Mouse (Mus musculus): ENCODE data around the gene Tbc1d16. TPM values are rescaled to one million over a fixed set of nuclear protein-coding genes. Genes with fewer than 3 reads are reported as not detected.
"Not testable (repeated sequence)": the region's sequence is repeated elsewhere in the genome, so short reads cannot be mapped to it uniquely, and the experiment has no call there.

The Tbc1d16 gene
- total RNA-seq (2021) = 10 to 100 TPM; 25.2 to 34.6 TPM
- long read RNA-seq, experiment 1, full-length matches to known transcripts = 1 of 5 reads
- long read RNA-seq, experiment 1, partial matches to known transcripts = 0 of 5 reads
- long read RNA-seq, experiment 1, other reads (novel, unspliced or antisense) = 4 of 5 reads
- long read RNA-seq, experiment 2, partial matches to known transcripts = 1 of 10 reads
- long read RNA-seq, experiment 2, other reads (novel, unspliced or antisense) = 8 of 10 reads

GRCm38 (mm10) chr11:119228091-119228781 is at the start of gene Tbc1d16, which contains the start of gene Ccdc40:
Tbc1d16 (minus strand) TSS chr11:119228499.
Ccdc40 (plus strand) TSS chr11:119228572.
- intact Hi-C loops (cut with DNase I) = no loop called here
- TF ChIP-seq CTCF (IDR thresholded peaks at IDR 0.05) = no peak
- H3K4me3 ChIP-seq = peak within 1 kb of the TSS; percentile 83
- DNase-seq (ENCODE audit: extremely low spot score in 1 of 2, low spot score in 2 of 2) = peak; percentile 64 to 68
- H3K27ac ChIP-seq = peak within 1 kb of the TSS; percentile 84

- peak; percentile 38 for TF ChIP-seq CTCF (IDR thresholded peaks at IDR 0.05)
- Histone ChIP-seq H3K4me3 (no peak overlapping the region), H3K27ac (no peak overlapping the region)
- intact Hi-C loops (cut with DNase I) = no loop called here
- no peak for DNase-seq (ENCODE audit: extremely low spot score in 1 of 2, low spot score in 2 of 2)
Measured at GRCm38 (mm10) chr11:119273186-119273930, 45.1 kb upstream of the Tbc1d16 start.

DNA sequence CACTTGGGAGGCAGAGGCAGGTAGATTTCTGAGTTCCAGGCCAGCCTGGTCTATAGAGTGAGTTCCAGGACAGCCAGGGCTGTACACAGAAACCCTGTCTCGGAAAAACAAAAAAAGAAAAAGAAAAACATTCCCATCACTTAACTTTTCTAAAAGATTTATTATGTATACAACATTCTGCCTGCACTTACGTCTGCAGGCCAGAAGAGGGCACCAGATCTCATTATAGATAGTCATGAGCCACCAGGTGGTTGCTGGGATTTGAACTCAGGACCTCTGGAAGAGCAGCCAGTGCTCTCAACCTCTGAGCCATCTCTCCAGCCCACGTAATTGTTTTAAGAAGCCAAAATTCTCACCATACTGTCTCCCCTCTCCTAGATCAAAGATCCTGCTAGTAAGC is 44.2 kb upstream of the Tbc1d16 start:
- intact Hi-C loops (cut with DNase I); H3K27ac ChIP-seq; DNase-seq (ENCODE audit: extremely low spot score in 1 of 2, low spot score in 2 of 2); H3K4me3 ChIP-seq: not testable (repeated sequence)
- TF ChIP-seq CTCF (IDR thresholded peaks at IDR 0.05) = peak; percentile 59

DNA sequence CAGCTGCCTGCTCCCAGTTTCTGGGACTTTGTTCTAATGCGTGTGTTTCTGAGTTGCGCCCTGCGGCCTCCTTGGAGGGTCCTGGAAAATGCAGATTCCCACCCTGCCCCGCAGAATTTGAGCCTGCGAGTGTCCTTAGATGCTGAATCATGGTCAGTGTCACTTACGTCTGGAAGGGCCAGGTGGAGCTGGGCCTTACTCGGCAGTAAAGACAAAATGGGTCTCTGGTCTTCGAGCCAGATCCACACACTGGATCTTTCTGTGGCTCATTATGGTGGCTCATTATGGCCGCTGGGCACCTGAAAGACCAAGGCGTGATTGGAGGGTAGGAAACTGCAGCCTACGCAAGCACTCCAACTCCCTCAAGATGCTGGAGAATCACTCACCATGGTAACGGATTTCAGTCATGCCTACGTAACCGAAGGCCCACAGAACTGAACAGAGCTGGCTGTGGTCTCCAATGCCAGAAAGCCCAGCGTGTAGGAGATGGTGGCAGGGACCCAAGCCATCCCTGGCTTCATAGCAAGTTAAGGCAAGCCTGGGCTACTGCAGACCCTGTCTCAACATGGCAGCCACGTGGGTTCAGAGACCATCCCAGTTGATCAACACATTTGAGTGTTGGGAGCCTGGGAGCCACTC is 40.4 kb upstream of the Tbc1d16 start:
- peak; percentile 51 to 63 for DNase-seq (ENCODE audit: extremely low spot score in 1 of 2, low spot score in 2 of 2)
- TF ChIP-seq CTCF (IDR thresholded peaks at IDR 0.05) = no peak
- H3K27ac ChIP-seq = peak overlapping the region; percentile 97
- H3K4me3 ChIP-seq = peak overlapping the region; percentile 85
- intact Hi-C loops (cut with DNase I) = loop anchor here (1.0 to 5.0 kb wide), 2 partner anchors 32 to 216 kb away; partner anchors contain the start of gene Eif4a3

DNA sequence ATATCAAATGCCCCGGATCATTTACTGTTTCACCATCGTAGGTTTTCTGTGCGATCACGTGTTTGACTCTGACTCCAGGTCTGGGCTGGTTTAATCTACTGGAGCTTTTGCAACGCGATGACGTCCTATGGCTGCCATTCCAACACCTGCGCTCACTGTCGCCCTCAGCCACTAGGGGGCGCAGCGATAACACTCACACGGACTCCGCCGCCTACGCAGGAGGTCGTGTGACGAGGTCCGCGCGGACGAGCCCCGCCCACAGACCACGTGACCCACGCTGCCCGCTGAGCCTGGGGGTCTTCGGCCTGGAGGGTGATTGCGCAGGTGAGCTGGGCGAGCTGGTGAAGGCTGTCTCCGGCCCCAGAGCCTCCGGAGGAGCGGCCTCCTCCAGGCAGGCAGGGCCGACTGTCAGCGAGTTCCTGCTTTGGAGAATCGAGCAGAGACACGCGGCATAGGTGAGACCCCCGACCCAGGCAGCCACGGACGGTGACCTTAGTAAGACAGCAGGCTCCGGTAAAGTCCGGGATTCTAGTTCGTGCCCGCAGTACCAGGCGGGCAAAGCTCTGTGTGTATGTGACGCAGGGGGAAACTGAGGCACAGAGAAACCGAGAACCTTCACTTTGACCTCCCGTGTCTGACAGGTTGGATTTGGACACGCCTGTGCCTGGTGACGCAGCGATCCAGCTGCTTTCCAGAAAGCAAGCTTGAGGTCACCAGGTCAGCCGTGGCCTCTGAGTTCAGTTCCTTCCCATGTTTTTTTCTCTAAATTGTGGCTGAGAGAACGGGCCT is 39.7 kb upstream of the Tbc1d16 start, which contains the start of gene Gaa:
Gene Gaa, plus strand, starts transcription at position 120 of the 789 bp plus-strand sequence.
- intact Hi-C loops (cut with DNase I) = loop anchor here (1.0 to 5.0 kb wide), 2 partner anchors 32 to 216 kb away; partner anchors contain the start of gene Eif4a3
- H3K27ac ChIP-seq = peak within 1 kb of the TSS; percentile 97
- peak within 1 kb of the TSS; percentile 85 for H3K4me3 ChIP-seq
- peak; percentile 100 for TF ChIP-seq CTCF (IDR thresholded peaks at IDR 0.05)
- peak; percentile 95 to 96 for DNase-seq (ENCODE audit: extremely low spot score in 1 of 2, low spot score in 2 of 2)

- Histone ChIP-seq H3K27ac (peak overlapping the region; percentile 97), H3K4me3 (no peak overlapping the region)
- TF ChIP-seq CTCF (IDR thresholded peaks at IDR 0.05) = no peak
- peak in 1 of 2 experiments; percentile 38 for DNase-seq (ENCODE audit: extremely low spot score in 1 of 2, low spot score in 2 of 2)
- intact Hi-C loops (cut with DNase I) = loop anchor here (5.0 kb wide), 1 partner anchor 215 kb away; no protein-coding TSS in a partner anchor
Measured at GRCm38 (mm10) chr11:119267241-119267674, 39.0 kb upstream of the Tbc1d16 start.

GRCm38 (mm10) chr11:119265811-119266210 is 37.5 kb upstream of the Tbc1d16 start:
- no peak for TF ChIP-seq CTCF (IDR thresholded peaks at IDR 0.05)
- Histone ChIP-seq H3K4me3 (no peak overlapping the region), H3K27ac (no peak overlapping the region)
- DNase-seq (ENCODE audit: extremely low spot score in 1 of 2, low spot score in 2 of 2) = no peak
- intact Hi-C loops (cut with DNase I) = loop anchor here (5.0 kb wide), 1 partner anchor 214 kb away; no protein-coding TSS in a partner anchor

- DNase-seq (ENCODE audit: extremely low spot score in 1 of 2, low spot score in 2 of 2) = no peak
- intact Hi-C loops (cut with DNase I) = no loop called here
- H3K27ac ChIP-seq = no peak overlapping the region
- H3K4me3 ChIP-seq = no peak overlapping the region
- TF ChIP-seq CTCF (IDR thresholded peaks at IDR 0.05) = no peak
Measured at GRCm38 (mm10) chr11:119264413-119264812, 36.1 kb upstream of the Tbc1d16 start.

GRCm38 (mm10) chr11:119259977-119260376 is 31.7 kb upstream of the Tbc1d16 start:
- no peak for TF ChIP-seq CTCF (IDR thresholded peaks at IDR 0.05)
- no peak for DNase-seq (ENCODE audit: extremely low spot score in 1 of 2, low spot score in 2 of 2)

DNA sequence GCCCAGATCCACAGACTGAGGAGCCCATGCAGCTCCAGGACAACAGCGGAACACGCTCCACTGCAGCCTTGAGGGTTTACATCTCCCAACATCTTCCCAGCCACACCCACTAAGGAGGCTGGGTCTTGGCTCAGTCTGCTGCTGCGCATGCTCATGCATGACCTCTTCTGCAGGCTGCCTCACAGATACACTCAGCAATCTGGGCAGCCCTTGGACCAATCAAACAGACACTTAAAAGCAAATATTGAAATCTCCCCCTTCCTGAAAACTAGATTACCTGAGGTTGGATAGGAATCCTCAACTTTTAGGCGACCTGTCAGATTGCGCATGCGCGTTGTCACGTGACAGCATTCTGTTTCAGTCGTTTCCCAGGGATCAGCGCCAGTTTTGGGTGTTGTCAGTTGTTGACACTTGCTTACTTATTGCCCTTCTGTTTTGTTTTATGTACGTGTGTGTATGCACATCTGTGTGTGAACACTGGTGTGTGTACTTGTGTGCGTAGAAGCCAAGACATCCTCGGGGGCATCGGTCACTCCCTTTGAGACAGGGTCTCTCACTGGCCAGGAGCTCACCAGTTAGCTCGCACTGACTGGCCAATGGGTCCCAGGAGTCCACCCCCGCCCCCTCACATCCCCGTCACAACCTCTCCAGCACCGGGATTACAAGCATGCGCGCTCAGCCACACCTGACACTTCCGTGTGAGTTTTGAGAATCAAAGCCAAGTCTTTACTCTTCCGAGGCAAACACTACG is 30.4 kb upstream of the Tbc1d16 start:
- peak overlapping the region; percentile 36 for H3K4me3 ChIP-seq
- peak; percentile 43 to 52 for DNase-seq (ENCODE audit: extremely low spot score in 1 of 2, low spot score in 2 of 2)
- no peak for TF ChIP-seq CTCF (IDR thresholded peaks at IDR 0.05)
- intact Hi-C loops (cut with DNase I) = no loop called here
- H3K27ac ChIP-seq = peak overlapping the region; percentile 86

More at GRCm38 (mm10) chr11:119259977-119260376, 31.7 kb upstream of the Tbc1d16 start:
- no peak overlapping the region for H3K27ac ChIP-seq
- intact Hi-C loops (cut with DNase I) = no loop called here
- H3K4me3 ChIP-seq = no peak overlapping the region

Measured in left cerebral cortex, adult 2 months (tissue).